Mouse (Mus musculus): ENCODE measurements around the gene 1190005I06Rik. TPM values are rescaled to one million over a fixed set of nuclear protein-coding genes. Genes with fewer than 3 reads are reported as not detected.

The 1190005I06Rik gene
- polyA plus RNA-seq (2021; fragmentation: Nextera tagmentation), result 8.2 and 10.1 TPM in 2 replicates
- long read RNA-seq, experiment 1, transcript 1190005I06Rik-201 (4 exons, 844 nt), result major isoform, 7 of 9 reads
- long read RNA-seq, experiment 1, partial matches to known transcripts, result 0 of 9 reads
- long read RNA-seq, experiment 1, other reads (novel, unspliced or antisense), result 1 of 9 reads
- long read RNA-seq, experiment 2, partial matches to known transcripts, result 1 of 3 reads
- long read RNA-seq, experiment 2, other reads (novel, unspliced or antisense), result 0 of 3 reads

DNA sequence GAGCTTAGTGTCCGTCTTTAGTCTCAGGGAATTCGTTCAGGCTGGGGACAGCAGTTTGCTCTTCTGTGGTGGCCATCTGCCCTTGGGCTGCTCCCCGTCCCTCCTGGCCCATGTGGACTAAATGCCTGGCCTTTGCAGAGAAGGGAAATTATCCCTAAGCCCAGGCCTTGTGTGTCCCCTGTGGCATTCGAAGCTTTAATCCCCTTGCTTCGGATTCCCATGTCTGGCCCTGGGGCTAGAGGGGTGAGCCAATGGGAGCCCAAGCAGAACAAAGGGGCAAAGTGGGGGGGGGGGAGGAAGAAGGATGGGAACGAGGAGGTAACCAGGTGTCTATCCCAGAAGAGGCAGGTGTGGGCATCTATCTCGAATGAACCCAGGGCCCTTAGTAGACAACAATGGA, at the start of gene 1190005I06Rik:
TSS of gene 1190005I06Rik (minus strand) at position 101 of the 400 bp plus-strand sequence.

DNA sequence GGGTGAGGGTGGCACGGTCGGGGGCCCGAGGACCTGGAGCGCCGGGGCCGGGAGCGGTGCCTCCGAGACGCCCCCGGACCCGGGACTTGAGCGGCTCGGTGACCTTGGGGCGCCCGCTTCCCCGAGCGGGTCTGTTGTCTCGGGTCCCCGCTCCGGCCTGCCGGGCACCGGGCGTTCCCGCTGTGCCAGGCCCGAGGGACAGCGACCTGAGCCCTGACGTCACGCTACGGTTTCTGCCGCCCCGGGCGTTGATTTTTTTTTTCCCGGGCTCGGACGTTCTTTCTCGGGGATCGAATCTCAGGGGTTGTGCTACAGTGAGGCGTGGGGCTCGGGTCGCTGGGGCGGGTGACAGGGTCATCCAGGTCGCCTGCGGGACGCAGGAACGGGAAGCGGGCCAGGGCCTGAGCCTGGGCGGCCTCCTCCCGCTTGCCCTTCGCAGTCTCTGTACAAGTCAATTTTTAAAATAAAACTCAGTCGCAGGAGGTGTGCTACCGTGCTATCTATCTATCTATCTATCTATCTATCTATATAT, 21.0 kb upstream of the 1190005I06Rik start, which contains the start of gene Emc8:
TSS of gene Emc8 (minus strand) at position 200 of the 532 bp plus-strand sequence.

DNA sequence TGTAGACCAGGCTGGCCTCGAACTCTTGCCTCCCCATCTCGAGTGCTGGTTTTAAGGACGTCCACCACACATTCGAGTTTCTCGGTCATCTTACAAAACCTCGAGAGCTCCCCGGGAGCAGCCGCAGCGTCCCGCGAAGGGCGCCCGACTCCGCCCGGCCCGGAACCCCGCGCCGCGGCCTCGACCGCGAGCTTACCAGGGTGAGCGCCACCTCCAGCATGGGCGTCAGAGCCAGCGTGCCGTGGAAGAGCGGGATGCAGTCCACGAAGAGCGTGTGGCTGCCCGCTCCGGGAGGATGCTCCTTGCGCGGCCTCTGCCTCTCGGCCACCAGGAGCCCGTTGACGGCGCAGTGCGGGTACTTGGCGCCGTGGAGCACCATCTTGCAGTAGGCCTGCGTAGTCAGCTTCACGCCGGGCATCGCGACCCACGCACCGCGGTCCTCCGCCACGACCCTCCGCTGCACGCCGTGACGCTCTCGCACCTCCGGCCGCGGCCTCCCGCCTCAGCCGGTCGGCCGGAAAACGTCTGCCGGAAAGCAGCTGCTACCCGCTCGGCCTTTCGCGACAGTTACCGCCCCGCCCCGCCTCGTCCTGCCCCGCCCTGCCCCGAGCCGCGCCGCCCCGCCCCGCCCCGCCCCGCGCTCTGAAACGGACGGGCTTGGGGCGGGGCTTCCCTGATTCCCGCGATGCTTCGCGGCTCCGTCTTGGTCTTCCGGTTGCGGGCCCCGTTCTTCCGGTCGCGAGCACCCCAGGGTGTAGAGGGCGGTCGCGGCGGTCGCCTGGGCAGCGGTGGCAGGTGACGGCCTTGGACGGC, 20.3 kb upstream of the 1190005I06Rik start, which contains the start of the genes Gm27021 and Cox4i1:
TSS of gene Gm27021 (minus strand) at position 519 of the 813 bp plus-strand sequence.
TSS of gene Cox4i1 (plus strand) at position 662 of the 813 bp plus-strand sequence.

DNA sequence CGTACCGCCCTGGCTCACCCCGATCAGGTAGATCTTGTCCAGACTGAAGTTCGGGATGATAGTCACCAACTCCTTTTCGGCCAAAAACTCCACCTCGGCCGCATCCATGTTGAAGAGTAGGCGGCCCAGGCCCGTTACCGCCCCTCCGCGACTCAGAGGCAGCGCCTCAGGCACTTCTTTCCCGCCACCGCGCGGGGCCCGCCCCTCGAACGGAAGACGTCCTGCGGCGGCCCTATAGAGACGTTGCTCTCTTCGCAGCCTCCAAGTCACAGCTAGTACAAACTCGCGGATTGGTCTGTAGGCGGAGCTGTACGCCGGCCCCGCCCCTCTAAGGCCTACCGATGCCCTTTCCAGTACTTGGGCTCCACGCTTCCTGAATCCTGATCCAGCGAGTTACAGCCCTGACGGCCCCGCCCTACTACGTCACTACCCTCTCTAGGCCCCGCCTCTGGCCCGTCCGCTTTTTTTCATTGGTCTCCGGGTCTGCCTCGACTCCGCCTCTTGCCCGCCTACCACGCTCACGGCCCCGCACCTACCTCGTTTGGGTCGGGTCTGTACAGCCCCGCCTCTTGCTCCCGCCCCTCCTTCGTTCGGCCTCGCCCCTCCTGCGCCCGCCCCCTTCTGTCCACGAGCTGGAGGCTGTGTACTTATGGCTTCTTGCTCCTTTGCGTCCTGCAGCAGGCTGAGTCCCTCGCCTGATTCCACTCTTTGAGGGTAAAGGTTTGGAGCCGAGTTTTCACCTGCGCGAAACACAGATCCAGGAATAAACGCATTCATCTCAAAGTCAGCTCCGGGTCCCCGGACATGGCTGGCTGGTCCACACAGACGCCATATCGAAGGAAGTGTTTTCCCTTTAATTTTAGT, 58.3 kb downstream of the 1190005I06Rik start, which contains the start of gene Gins2:
TSS of gene Gins2 (minus strand) at position 397 of the 864 bp plus-strand sequence.

Other genes with a start within 250 kb of the 1190005I06Rik start
- gene Gins2, start 58.3 kb downstream of the 1190005I06Rik start, polyA plus RNA-seq (2021; fragmentation: Nextera tagmentation), result 3.9 and 5.7 TPM in 2 replicates
- gene Gm27021, start 20.4 kb upstream of the 1190005I06Rik start, polyA plus RNA-seq (2021; fragmentation: Nextera tagmentation), result 1.3 and 1.9 TPM in 2 replicates
- 5,007 and 5,224 TPM in 2 replicates for gene Cox4i1, start 20.6 kb upstream of the 1190005I06Rik start, polyA plus RNA-seq (2021; fragmentation: Nextera tagmentation)
- 98.3 and 119 TPM in 2 replicates for gene Emc8, start 20.9 kb upstream of the 1190005I06Rik start, polyA plus RNA-seq (2021; fragmentation: Nextera tagmentation)
- 4.2 and 5.1 TPM in 2 replicates for gene Irf8, start 88.7 kb upstream of the 1190005I06Rik start, polyA plus RNA-seq (2021; fragmentation: Nextera tagmentation)

Measured in layer of hippocampus, adult 6 months (tissue).